Mouse (Mus musculus) lung, postnatal 14 days (tissue): ENCODE measurements around the gene Srsf9.
"Not testable (repeated sequence)": the region's sequence is repeated elsewhere in the genome, so short reads cannot be mapped to it uniquely, and the experiment has no call there.

ENCODE experiments used
- DNase-seq: peaks from one replicate; pipeline ENCODE4 v3.0.0; 2021

Srsf9 gene

GRCm38 (mm10) chr5:115374204-115374820 is 47.3 kb downstream of the Srsf9 start:
- DNase-seq, result no peak

GRCm38 (mm10) chr5:115375436-115375835 is 48.5 kb downstream of the Srsf9 start:
- no peak for DNase-seq

GRCm38 (mm10) chr5:115378882-115379281 is 51.9 kb downstream of the Srsf9 start:
- not testable (repeated sequence) for DNase-seq
